Mouse (Mus musculus) midbrain, postnatal 0 days (tissue): ENCODE results near the gene Ankrd10. TPM values are rescaled to one million over a fixed set of nuclear protein-coding genes. Genes with fewer than 3 reads are reported as not detected.

Experiments used
- ATAC-seq: fragments of 200-750 bp; cut with Nextera tagmentation; 2 replicates; pipeline ENCODE4 v1.8.0; 2017; ENCODE audit warnings: moderate number of reproducible peaks, mild to moderate bottlenecking, moderate TSS enrichment, moderate library complexity; ENCODE audit not compliant: low FRiP score
- DNase-seq: peaks from one replicate; pipeline ENCODE4 v3.0.0-alpha.2; 2015; ENCODE audit warnings: low spot score
- H3K27ac ChIP-seq: fragments of 300-500 bp; sonication (generic); 2 replicates; pipeline ENCODE4 v1.5.1; 2014; ENCODE audit warnings: low read depth, mild to moderate bottlenecking, low read length, mixed read lengths
- H3K27me3 ChIP-seq: fragments of 300-500 bp; sonication (generic); 2 replicates; pipeline ENCODE4 v1.6.1; 2014; ENCODE audit warnings: low read length, control low read depth, mixed read lengths; ENCODE audit not compliant: insufficient read depth
- H3K36me3 ChIP-seq: fragments of 300-500 bp; sonication (generic); 2 replicates; pipeline ENCODE4 v1.6.1; 2014; ENCODE audit warnings: low read length, control low read depth, mixed read lengths; ENCODE audit not compliant: insufficient read depth
- H3K4me1 ChIP-seq: fragments of 300-500 bp; sonication (generic); 2 replicates; pipeline ENCODE4 v1.6.1; 2014; ENCODE audit warnings: mild to moderate bottlenecking, control low read depth, antibody characterized with exemption, low read length, mixed read lengths; ENCODE audit not compliant: insufficient read depth
- H3K4me2 ChIP-seq: fragments of 300-500 bp; sonication (generic); 2 replicates; pipeline ENCODE4 v1.6.1; 2014; ENCODE audit warnings: low read depth, mild to moderate bottlenecking, low read length, mixed read lengths; ENCODE audit not compliant: poor library complexity, severe bottlenecking
- H3K4me3 ChIP-seq: fragments of 300-500 bp; sonication (generic); 2 replicates; pipeline ENCODE4 v1.5.1; 2014; ENCODE audit warnings: low read depth, mild to moderate bottlenecking, low read length, moderate library complexity
- H3K9ac ChIP-seq: fragments of 300-500 bp; sonication (generic); replicated peaks from 2 replicates; pipeline ENCODE4 v1.6.1; 2014; ENCODE audit warnings: mild to moderate bottlenecking, low read length, moderate library complexity, mixed read lengths; ENCODE audit not compliant: poor library complexity, severe bottlenecking
- H3K9me3 ChIP-seq: fragments of 300-500 bp; sonication (generic); 2 replicates; pipeline ENCODE4 v1.6.1; 2016; ENCODE audit warnings: low read length, control low read depth
- CTCF ChIP-seq: IDR thresholded peaks from 2 replicates; pipeline ENCODE4 v1.5.1; 2016; ENCODE audit warnings: antibody characterized with exemption, mild to moderate bottlenecking
- WGBS: fragments of 180-500 bp; shearing (Covaris S2); extraction: QIAGEN DNeasy Blood & Tissue Kit; methylation state at CpG from one replicate; pipeline ENCODE4 v1.1.7; 2014; 5-methylcytosine and 5-hydroxymethylcytosine counted together
- polyA plus RNA-seq: library from polyadenylated mRNA; unstranded; fragments of >200 nt; fragmentation: Nextera tagmentation; extraction: Ambion mirVana; gene quantifications from 2 replicates; pipeline ENCODE4 v1.2.1, GENCODE M21; 2015
- total RNA-seq: library from RNA; depleted of rRNA; stranded (reverse); fragments of >200 nt; gene quantifications from 2 replicates; pipeline ENCODE4 v1.2.3, GENCODE M21; 2014

The Ankrd10 gene
- total and polyA plus RNA-seq, 2 experiments from 2014 or later = 86.0 to 126 TPM

GRCm38 (mm10) chr8:11634331-11635011 is 1.1 kb downstream of the Ankrd10 start:
- peaks cover 19% of the 10 kb centered on the region for H3K36me3 ChIP-seq
- no peak for TF ChIP-seq CTCF
- H3K4me3 ChIP-seq = peak overlapping the region; percentile 90
- WGBS = under 1% methylated on average over 39 of the region's 39 CpGs
- H3K9me3 ChIP-seq = no peaks in the 10 kb centered on the region
- peak overlapping the region; percentile 98 for H3K27ac ChIP-seq
- DNase-seq (no peak), ATAC-seq (peak; percentile 15)
- no peaks in the 10 kb centered on the region for H3K27me3 ChIP-seq
- peak overlapping the region; percentile 94 for H3K9ac ChIP-seq
- peak overlapping the region; percentile 80 for H3K4me2 ChIP-seq
- peaks cover 14% of the 10 kb centered on the region; the same call in 1 of the 2 replicates for H3K4me1 ChIP-seq

GRCm38 (mm10) chr8:11633414-11633813 is 2.1 kb downstream of the Ankrd10 start:
- no peak for TF ChIP-seq CTCF
- Histone ChIP-seq H3K4me1 (peaks cover 14% of the 10 kb centered on the region; the same call in 1 of the 2 replicates), H3K27ac (no peak overlapping the region), H3K4me3 (peak overlapping the region; percentile 90; the same call in 1 of the 2 replicates), H3K36me3 (peaks cover 20% of the 10 kb centered on the region), H3K27me3 (no peaks in the 10 kb centered on the region), H3K9ac (no peak overlapping the region), H3K4me2 (peak overlapping the region; percentile 80), H3K9me3 (no peaks in the 10 kb centered on the region)
- ATAC-seq (no peak), DNase-seq (peak; percentile 23)
- WGBS = 61% methylated on average over 7 of the region's 7 CpGs

- Histone ChIP-seq H3K9me3 (no peaks in the 10 kb centered on the region), H3K4me3 (no peak overlapping the region), H3K36me3 (peaks cover 25% of the 10 kb centered on the region), H3K4me2 (no peak overlapping the region), H3K27ac (no peak overlapping the region), H3K4me1 (peaks cover 14% of the 10 kb centered on the region; the same call in 1 of the 2 replicates), H3K27me3 (no peaks in the 10 kb centered on the region), H3K9ac (no peak overlapping the region)
- no peak for TF ChIP-seq CTCF
- DNase-seq (peak; percentile 31), ATAC-seq (no peak)
- 40% methylated on average over 2 of the region's 2 CpGs for WGBS
Measured at GRCm38 (mm10) chr8:11632406-11632805, 3.2 kb downstream of the Ankrd10 start.

- H3K4me1 ChIP-seq = peaks cover 14% of the 10 kb centered on the region; the same call in 1 of the 2 replicates
- no peak overlapping the region for H3K4me2 ChIP-seq
- no peak for ATAC-seq
- no peak overlapping the region for H3K9ac ChIP-seq
- no peak overlapping the region for H3K4me3 ChIP-seq
- no peak for DNase-seq
- H3K27me3 ChIP-seq = no peaks in the 10 kb centered on the region
- no peak overlapping the region for H3K27ac ChIP-seq
- WGBS = 87% methylated on average over 5 of the region's 5 CpGs
- H3K36me3 ChIP-seq = peaks cover 34% of the 10 kb centered on the region
- TF ChIP-seq CTCF = no peak
- no peaks in the 10 kb centered on the region for H3K9me3 ChIP-seq
Measured at GRCm38 (mm10) chr8:11629206-11629605, 6.4 kb downstream of the Ankrd10 start.

GRCm38 (mm10) chr8:11628506-11629132 is 6.9 kb downstream of the Ankrd10 start:
- ATAC-seq (no peak), DNase-seq (peak; percentile 67)
- Histone ChIP-seq H3K4me2 (no peak overlapping the region), H3K9ac (no peak overlapping the region), H3K27me3 (no peaks in the 10 kb centered on the region), H3K36me3 (peaks cover 34% of the 10 kb centered on the region), H3K27ac (no peak overlapping the region), H3K4me1 (peaks cover 11% of the 10 kb centered on the region; the same call in 1 of the 2 replicates), H3K9me3 (no peaks in the 10 kb centered on the region), H3K4me3 (no peak overlapping the region)
- no peak for TF ChIP-seq CTCF
- 84% methylated on average over 7 of the region's 7 CpGs for WGBS

GRCm38 (mm10) chr8:11627717-11628116 is 7.8 kb downstream of the Ankrd10 start:
- Histone ChIP-seq H3K9ac (no peak overlapping the region), H3K4me2 (no peak overlapping the region), H3K27me3 (no peaks in the 10 kb centered on the region), H3K36me3 (peaks cover 33% of the 10 kb centered on the region), H3K27ac (no peak overlapping the region), H3K4me1 (0 out of 2 replicates have a peak, but pooled peaks cover 3% of the 10 kb centered on the region), H3K4me3 (no peak overlapping the region), H3K9me3 (no peaks in the 10 kb centered on the region)
- ATAC-seq (no peak), DNase-seq (no peak)
- WGBS = 81% methylated on average over 9 of the region's 9 CpGs
- no peak for TF ChIP-seq CTCF
